Mouse (Mus musculus): ENCODE measurements around the gene Dnaja2.

GRCm38 (mm10) chr8:85487906-85488620, 67.1 kb downstream of the Dnaja2 start:
- no peak for TF ChIP-seq CTCF (IDR thresholded peaks at IDR 0.05)
- no peak for TF ChIP-seq POLR2A (IDR thresholded peaks at IDR 0.05; ENCODE audit: insufficient read depth, low read depth, low read length)
